Mouse (Mus musculus): ENCODE measurements at regions not wholly inside any gene's neighbourhood (a gene's known extent, or its start where the extent isn't known, plus 50 kb on each side); places are given as distances from the start of the nearest gene placed in this dataset.

DNA sequence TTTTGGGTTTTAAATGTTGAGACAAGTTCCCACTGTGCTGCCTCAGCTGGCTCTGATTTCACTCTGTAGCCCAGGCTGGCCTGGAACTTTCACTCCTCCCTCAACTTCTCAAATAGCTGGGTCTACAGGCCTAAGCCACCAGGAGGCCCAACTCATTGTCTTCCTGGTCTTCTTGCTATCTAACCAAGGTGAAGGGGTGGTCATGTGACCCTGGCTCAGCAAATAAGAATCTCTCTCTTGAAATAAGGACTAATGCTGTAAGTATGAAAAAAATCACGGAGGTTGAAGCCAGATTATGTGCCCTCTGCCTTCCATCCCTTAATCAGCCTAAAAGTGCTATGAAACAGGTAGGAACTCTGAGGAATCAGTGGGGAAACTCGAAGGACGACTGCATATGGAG lies 208.7 kb upstream of the Rreb1 start:
- H3K27me3 ChIP-seq (ENCODE audit: control insufficient read depth, insufficient read depth, low read length), result no peaks in the 10 kb centered on the region
- no peak overlapping the region for H3K4me2 ChIP-seq (ENCODE audit: low read length)
- H3K4me1 ChIP-seq (ENCODE audit: control insufficient read depth in 2 of 2, insufficient read depth in 2 of 2, low read length in 2 of 2), result peaks cover 0 to 13% of the 10 kb centered on the region in 2 experiments; a peak in 1 of 4 replicates
- 82% methylated on average over 3 of the region's 3 CpGs for WGBS
- H3K4me3 ChIP-seq (ENCODE audit: control insufficient read depth in 1 of 2, insufficient read depth in 1 of 2, low read depth in 1 of 2, low read length in 2 of 2), result no peak overlapping the region
- no peaks in the 10 kb centered on the region for H3K36me3 ChIP-seq (ENCODE audit: control insufficient read depth, insufficient read depth, low read length)
- H3K9me3 ChIP-seq (ENCODE audit: control insufficient read depth, low read length), result no peaks in the 10 kb centered on the region
- no peak for ATAC-seq (ENCODE audit: insufficient number of reproducible peaks, insufficient read depth, low FRiP score, low read depth)
- H3K9ac ChIP-seq (ENCODE audit: low read length), result no peak overlapping the region
- H3K27ac ChIP-seq (replicated peaks in 1 of 2; ENCODE audit: control insufficient read depth in 1 of 2, insufficient read depth in 1 of 2, low read depth in 2 of 2, low read length in 2 of 2), result no peak overlapping the region

DNA sequence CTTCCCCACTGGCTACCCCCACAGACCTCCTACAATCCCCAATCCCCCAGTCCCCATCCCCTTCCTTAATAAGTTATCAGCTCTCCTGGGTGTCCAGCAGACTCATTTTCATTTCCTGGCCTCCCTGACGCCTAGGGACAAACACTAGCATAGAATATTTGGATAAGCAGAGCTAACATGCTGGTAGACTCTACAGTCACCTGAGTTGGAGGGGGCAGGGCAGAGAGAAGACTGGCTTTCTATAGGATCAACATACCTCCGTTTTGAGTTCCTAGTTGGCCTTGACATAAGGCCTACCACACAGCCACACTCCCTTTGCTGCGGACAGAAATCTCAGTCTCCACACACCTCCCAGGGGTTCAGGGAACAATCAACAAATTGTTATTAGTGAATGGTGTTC lies 205.2 kb upstream of the Rreb1 start:
- Histone ChIP-seq H3K36me3 (ENCODE audit: control insufficient read depth, insufficient read depth, low read length) (no peaks in the 10 kb centered on the region), H3K4me2 (ENCODE audit: low read length) (no peak overlapping the region), H3K27ac (replicated peaks in 1 of 2; ENCODE audit: control insufficient read depth in 1 of 2, insufficient read depth in 1 of 2, low read depth in 2 of 2, low read length in 2 of 2) (no peak overlapping the region), H3K27me3 (ENCODE audit: control insufficient read depth, insufficient read depth, low read length) (no peaks in the 10 kb centered on the region), H3K4me3 (ENCODE audit: control insufficient read depth in 1 of 2, insufficient read depth in 1 of 2, low read depth in 1 of 2, low read length in 2 of 2) (no peak overlapping the region), H3K9ac (ENCODE audit: low read length) (no peak overlapping the region), H3K9me3 (ENCODE audit: control insufficient read depth, low read length) (no peaks in the 10 kb centered on the region), H3K4me1 (ENCODE audit: control insufficient read depth in 2 of 2, insufficient read depth in 2 of 2, low read length in 2 of 2) (peaks cover 0 to 13% of the 10 kb centered on the region in 2 experiments; a peak in 1 of 4 replicates)
- 53% methylated on average over 3 of the region's 3 CpGs for WGBS
- ATAC-seq (ENCODE audit: insufficient number of reproducible peaks, insufficient read depth, low FRiP score, low read depth), result no peak

DNA sequence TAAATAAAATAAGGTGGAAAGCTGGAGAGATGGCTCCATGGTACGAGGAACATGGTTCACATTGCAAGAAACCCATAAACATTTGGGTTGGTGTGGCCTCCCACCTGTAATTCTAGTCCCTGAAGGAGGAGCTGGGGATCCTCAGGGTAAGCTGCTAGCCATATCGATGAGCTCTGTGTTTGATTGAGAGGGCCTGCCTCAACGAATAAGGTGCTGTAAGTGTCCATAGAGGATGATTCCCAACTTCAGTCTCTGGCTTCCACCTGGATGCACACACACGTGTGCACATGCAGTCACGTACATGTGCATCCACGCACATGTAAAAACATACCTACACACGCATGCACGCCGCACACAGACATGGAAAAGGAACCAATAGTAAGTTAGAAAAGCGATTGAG lies 199.0 kb upstream of the Rreb1 start:
- Histone ChIP-seq H3K9me3 (ENCODE audit: control insufficient read depth, low read length) (no peaks in the 10 kb centered on the region), H3K9ac (ENCODE audit: low read length) (no peak overlapping the region), H3K4me3 (ENCODE audit: control insufficient read depth in 1 of 2, insufficient read depth in 1 of 2, low read depth in 1 of 2, low read length in 2 of 2) (no peak overlapping the region), H3K27me3 (ENCODE audit: control insufficient read depth, insufficient read depth, low read length) (no peaks in the 10 kb centered on the region), H3K36me3 (ENCODE audit: control insufficient read depth, insufficient read depth, low read length) (no peaks in the 10 kb centered on the region), H3K4me2 (ENCODE audit: low read length) (no peak overlapping the region), H3K4me1 (ENCODE audit: control insufficient read depth in 2 of 2, insufficient read depth in 2 of 2, low read length in 2 of 2) (no peaks in the 10 kb centered on the region), H3K27ac (replicated peaks in 1 of 2; ENCODE audit: control insufficient read depth in 1 of 2, insufficient read depth in 1 of 2, low read depth in 2 of 2, low read length in 2 of 2) (no peak overlapping the region)
- 88% methylated on average over 10 of the region's 10 CpGs for whole genome bisulfite sequencing
- ATAC-seq (ENCODE audit: insufficient number of reproducible peaks, insufficient read depth, low FRiP score, low read depth), result no peak

DNA sequence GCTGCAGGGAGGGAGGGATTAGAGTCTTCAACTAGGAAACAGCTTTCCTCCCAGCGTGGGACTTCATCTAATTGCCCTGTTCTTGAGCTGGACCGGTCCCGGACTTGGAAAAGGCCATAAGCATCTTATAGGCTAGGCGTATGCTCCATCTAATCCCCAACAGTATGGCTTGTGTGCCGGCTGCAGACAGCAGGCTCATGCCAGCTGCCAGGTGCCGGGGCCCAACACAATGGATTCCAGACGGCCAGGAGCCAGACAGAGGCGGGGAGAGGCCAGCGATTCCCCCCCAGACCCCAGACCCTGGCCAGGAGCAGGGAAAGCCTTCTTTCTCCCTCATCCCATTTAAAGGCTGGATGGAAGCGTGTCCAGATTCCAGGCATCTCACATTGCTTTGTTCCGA lies 198.4 kb upstream of the Rreb1 start:
- 68% methylated on average over 11 of the region's 11 CpGs for WGBS

DNA sequence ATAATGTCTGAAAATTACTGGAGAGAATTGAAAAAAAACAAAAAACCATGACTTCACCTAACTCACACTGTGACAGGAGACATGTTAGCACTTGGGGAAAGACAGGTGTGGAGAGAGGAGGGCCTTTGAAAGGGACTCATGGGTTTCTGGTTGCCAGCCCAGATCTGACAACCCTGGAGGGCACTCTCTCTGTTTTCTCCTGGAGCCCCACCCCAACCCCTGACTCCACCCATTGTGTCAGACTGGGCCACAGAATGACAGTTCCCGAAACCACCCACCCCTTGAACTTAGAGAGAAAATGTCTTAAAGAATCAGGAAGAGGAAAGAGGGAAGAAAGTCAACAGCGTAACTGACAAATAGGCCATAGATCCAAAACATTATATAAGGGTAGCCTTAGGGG lies 197.4 kb upstream of the Rreb1 start:
- Histone ChIP-seq H3K9ac (ENCODE audit: low read length) (no peak overlapping the region), H3K36me3 (ENCODE audit: control insufficient read depth, insufficient read depth, low read length) (no peaks in the 10 kb centered on the region), H3K9me3 (ENCODE audit: control insufficient read depth, low read length) (no peaks in the 10 kb centered on the region), H3K4me2 (ENCODE audit: low read length) (no peak overlapping the region), H3K27me3 (ENCODE audit: control insufficient read depth, insufficient read depth, low read length) (no peaks in the 10 kb centered on the region), H3K4me1 (ENCODE audit: control insufficient read depth in 2 of 2, insufficient read depth in 2 of 2, low read length in 2 of 2) (no peaks in the 10 kb centered on the region), H3K4me3 (ENCODE audit: control insufficient read depth in 1 of 2, insufficient read depth in 1 of 2, low read depth in 1 of 2, low read length in 2 of 2) (no peak overlapping the region), H3K27ac (replicated peaks in 1 of 2; ENCODE audit: control insufficient read depth in 1 of 2, insufficient read depth in 1 of 2, low read depth in 2 of 2, low read length in 2 of 2) (no peak overlapping the region)
- WGBS, result 84% methylated on average over 2 of the region's 2 CpGs
- no peak for ATAC-seq (ENCODE audit: insufficient number of reproducible peaks, insufficient read depth, low FRiP score, low read depth)

More for the DNA sequence above, 198.4 kb upstream of the Rreb1 start:
- Histone ChIP-seq H3K36me3 (ENCODE audit: control insufficient read depth, insufficient read depth, low read length) (no peaks in the 10 kb centered on the region), H3K4me3 (ENCODE audit: control insufficient read depth in 1 of 2, insufficient read depth in 1 of 2, low read depth in 1 of 2, low read length in 2 of 2) (no peak overlapping the region), H3K27ac (replicated peaks in 1 of 2; ENCODE audit: control insufficient read depth in 1 of 2, insufficient read depth in 1 of 2, low read depth in 2 of 2, low read length in 2 of 2) (no peak overlapping the region), H3K4me1 (ENCODE audit: control insufficient read depth in 2 of 2, insufficient read depth in 2 of 2, low read length in 2 of 2) (no peaks in the 10 kb centered on the region), H3K9ac (ENCODE audit: low read length) (no peak overlapping the region), H3K27me3 (ENCODE audit: control insufficient read depth, insufficient read depth, low read length) (no peaks in the 10 kb centered on the region), H3K4me2 (ENCODE audit: low read length) (no peak overlapping the region), H3K9me3 (ENCODE audit: control insufficient read depth, low read length) (no peaks in the 10 kb centered on the region)
- ATAC-seq (ENCODE audit: insufficient number of reproducible peaks, insufficient read depth, low FRiP score, low read depth), result no peak

DNA sequence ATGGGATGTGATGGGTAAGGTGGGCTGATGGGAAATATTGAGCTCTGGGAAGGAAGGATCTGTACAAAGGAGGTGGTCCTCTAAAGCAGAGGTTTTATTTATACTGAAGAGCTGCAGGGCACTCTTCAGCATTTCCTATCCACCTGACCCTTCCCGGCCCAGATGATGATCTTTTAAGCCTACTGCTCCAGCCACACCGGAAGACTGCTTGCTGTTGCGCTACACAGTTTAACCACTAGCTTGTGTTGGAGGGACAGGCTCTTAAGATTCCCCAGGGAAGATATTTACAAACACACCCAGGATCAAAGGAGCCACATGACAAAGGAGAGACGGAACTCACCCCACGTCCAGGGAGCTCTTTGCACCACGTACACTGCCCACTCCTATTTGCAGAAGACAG lies 196.8 kb upstream of the Rreb1 start:
- WGBS, result 71% methylated on average over 6 of the region's 6 CpGs
- H3K9ac ChIP-seq (ENCODE audit: low read length), result no peak overlapping the region
- no peak overlapping the region for H3K4me2 ChIP-seq (ENCODE audit: low read length)
- no peak overlapping the region for H3K27ac ChIP-seq (replicated peaks in 1 of 2; ENCODE audit: control insufficient read depth in 1 of 2, insufficient read depth in 1 of 2, low read depth in 2 of 2, low read length in 2 of 2)
- no peak for ATAC-seq (ENCODE audit: insufficient number of reproducible peaks, insufficient read depth, low FRiP score, low read depth)
- H3K4me3 ChIP-seq (ENCODE audit: control insufficient read depth in 1 of 2, insufficient read depth in 1 of 2, low read depth in 1 of 2, low read length in 2 of 2), result no peak overlapping the region
- no peaks in the 10 kb centered on the region for H3K36me3 ChIP-seq (ENCODE audit: control insufficient read depth, insufficient read depth, low read length)
- H3K4me1 ChIP-seq (ENCODE audit: control insufficient read depth in 2 of 2, insufficient read depth in 2 of 2, low read length in 2 of 2), result no peaks in the 10 kb centered on the region
- H3K27me3 ChIP-seq (ENCODE audit: control insufficient read depth, insufficient read depth, low read length), result no peaks in the 10 kb centered on the region
- H3K9me3 ChIP-seq (ENCODE audit: control insufficient read depth, low read length), result no peaks in the 10 kb centered on the region

DNA sequence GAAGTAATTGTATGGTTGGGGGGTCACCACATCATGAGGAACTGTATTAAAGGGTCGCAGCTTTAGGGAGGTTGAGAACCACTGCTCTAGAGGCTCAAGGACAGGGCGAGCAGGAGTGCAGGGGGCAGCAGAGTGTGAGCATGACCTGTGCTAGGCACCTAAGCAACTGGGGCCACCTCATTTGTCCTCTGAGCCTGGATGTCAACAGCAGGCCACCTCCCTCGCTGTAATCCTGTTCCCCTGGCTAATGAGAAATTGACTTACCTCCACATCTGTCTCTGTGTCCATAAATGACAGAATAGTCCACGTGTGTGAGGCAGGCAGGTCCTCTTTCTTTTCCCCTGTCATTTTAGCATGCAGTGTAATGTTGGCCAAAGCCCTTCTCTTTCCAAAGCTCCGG lies 192.7 kb upstream of the Rreb1 start:
- ATAC-seq (ENCODE audit: insufficient number of reproducible peaks, insufficient read depth, low FRiP score, low read depth), result no peak

DNA sequence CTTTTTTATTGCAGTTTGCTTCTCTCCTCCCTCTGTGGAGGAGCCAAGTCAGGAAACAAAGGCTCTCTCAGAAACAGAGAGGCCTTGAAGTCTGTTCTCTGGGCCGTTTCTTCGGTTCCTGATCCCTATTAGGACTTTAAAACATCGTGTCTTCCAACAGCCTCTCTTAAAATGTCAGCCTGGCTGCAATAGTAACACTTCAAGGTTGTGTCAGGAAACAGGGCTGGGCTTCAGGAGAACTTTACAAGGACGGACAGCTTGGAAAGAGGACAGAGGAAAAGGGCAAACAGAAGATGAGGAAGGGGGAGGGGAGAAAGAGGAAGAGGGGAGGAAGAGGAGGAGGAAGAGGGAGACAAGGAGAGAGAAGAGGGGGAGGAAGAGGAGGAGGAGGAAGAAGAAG lies 191.7 kb upstream of the Rreb1 start:
- 53% methylated on average over 4 of the region's 4 CpGs for WGBS
- Histone ChIP-seq H3K9ac (ENCODE audit: low read length) (no peak overlapping the region), H3K27me3 (ENCODE audit: control insufficient read depth, insufficient read depth, low read length) (no peaks in the 10 kb centered on the region; the same call in 1 of the 2 replicates), H3K27ac (replicated peaks in 1 of 2; ENCODE audit: control insufficient read depth in 1 of 2, insufficient read depth in 1 of 2, low read depth in 2 of 2, low read length in 2 of 2) (no peak overlapping the region), H3K4me1 (ENCODE audit: control insufficient read depth in 2 of 2, insufficient read depth in 2 of 2, low read length in 2 of 2) (peaks cover 0 to 4% of the 10 kb centered on the region in 2 experiments; a peak in 1 of 4 replicates), H3K36me3 (ENCODE audit: control insufficient read depth, insufficient read depth, low read length) (no peaks in the 10 kb centered on the region), H3K9me3 (ENCODE audit: control insufficient read depth, low read length) (no peaks in the 10 kb centered on the region), H3K4me2 (ENCODE audit: low read length) (no peak overlapping the region), H3K4me3 (ENCODE audit: control insufficient read depth in 1 of 2, insufficient read depth in 1 of 2, low read depth in 1 of 2, low read length in 2 of 2) (no peak overlapping the region)
- ATAC-seq (ENCODE audit: insufficient number of reproducible peaks, insufficient read depth, low FRiP score, low read depth), result no peak

More for the DNA sequence above, 192.7 kb upstream of the Rreb1 start:
- 84% methylated on average over 5 of the region's 5 CpGs for WGBS
- Histone ChIP-seq H3K4me2 (ENCODE audit: low read length) (no peak overlapping the region), H3K27me3 (ENCODE audit: control insufficient read depth, insufficient read depth, low read length) (no peaks in the 10 kb centered on the region; the same call in 1 of the 2 replicates), H3K36me3 (ENCODE audit: control insufficient read depth, insufficient read depth, low read length) (no peaks in the 10 kb centered on the region), H3K9me3 (ENCODE audit: control insufficient read depth, low read length) (no peaks in the 10 kb centered on the region), H3K4me1 (ENCODE audit: control insufficient read depth in 2 of 2, insufficient read depth in 2 of 2, low read length in 2 of 2) (peaks cover 0 to 4% of the 10 kb centered on the region in 2 experiments; a peak in 1 of 4 replicates), H3K27ac (replicated peaks in 1 of 2; ENCODE audit: control insufficient read depth in 1 of 2, insufficient read depth in 1 of 2, low read depth in 2 of 2, low read length in 2 of 2) (no peak overlapping the region), H3K9ac (ENCODE audit: low read length) (no peak overlapping the region), H3K4me3 (ENCODE audit: control insufficient read depth in 1 of 2, insufficient read depth in 1 of 2, low read depth in 1 of 2, low read length in 2 of 2) (no peak overlapping the region)

Measured in heart, embryonic 14.5 days (tissue).